Mouse (Mus musculus): ENCODE measurements at regions not wholly inside any gene's neighbourhood (a gene's known extent, or its start where the extent isn't known, plus 50 kb on each side); places are given as distances from the start of the nearest gene placed in this dataset.

GRCm38 (mm10) chrX:167115096-167115495 is 94.0 kb downstream of the Tmsb4x start:
- no peak overlapping the region for H3K9ac ChIP-seq
- ATAC-seq (replicated peaks; ENCODE audit: insufficient number of reproducible peaks, insufficient read depth, low FRiP score, low read depth), result no peak
- 69% methylated on average over 1 of the region's 1 CpGs for WGBS

GRCm38 (mm10) chrX:167111059-167111871 is 97.8 kb downstream of the Tmsb4x start:
- Histone ChIP-seq H3K27ac (no peak overlapping the region), H3K4me3 (no peak overlapping the region), H3K27me3 (no peaks in the 10 kb centered on the region), H3K4me1 (replicated peaks) (no peaks in the 10 kb centered on the region), H3K4me2 (no peak overlapping the region), H3K36me3 (no peaks in the 10 kb centered on the region), H3K9me3 (replicated peaks) (no peaks in the 10 kb centered on the region), H3K9ac (no peak overlapping the region)
- ATAC-seq (replicated peaks; ENCODE audit: insufficient number of reproducible peaks, insufficient read depth, low FRiP score, low read depth), result no peak
- 81% methylated on average over 7 of the region's 7 CpGs for WGBS

More at GRCm38 (mm10) chrX:167115096-167115495, 94.0 kb downstream of the Tmsb4x start:
- no peak overlapping the region for H3K27ac ChIP-seq
- H3K27me3 ChIP-seq, result no peaks in the 10 kb centered on the region
- no peaks in the 10 kb centered on the region for H3K9me3 ChIP-seq (replicated peaks)
- no peaks in the 10 kb centered on the region for H3K4me1 ChIP-seq (replicated peaks)
- no peak overlapping the region for H3K4me2 ChIP-seq
- H3K36me3 ChIP-seq, result no peaks in the 10 kb centered on the region
- no peak overlapping the region for H3K4me3 ChIP-seq

- no peak overlapping the region for H3K27ac ChIP-seq
- no peaks in the 10 kb centered on the region for H3K9me3 ChIP-seq (replicated peaks)
- no peaks in the 10 kb centered on the region for H3K36me3 ChIP-seq
- no peak overlapping the region for H3K9ac ChIP-seq
- H3K27me3 ChIP-seq, result no peaks in the 10 kb centered on the region
- 70% methylated on average over 6 of the region's 6 CpGs for WGBS
- H3K4me1 ChIP-seq (replicated peaks), result 0 out of 2 replicates have a peak, but pooled peaks cover 2% of the 10 kb centered on the region
- H3K4me2 ChIP-seq, result no peak overlapping the region
- no peak for ATAC-seq (replicated peaks; ENCODE audit: insufficient number of reproducible peaks, insufficient read depth, low FRiP score, low read depth)
- H3K4me3 ChIP-seq, result no peak overlapping the region
These were observed 100.8 kb downstream of the Tmsb4x start for GRCm38 (mm10) chrX:167108356-167108755.

GRCm38 (mm10) chrX:167107469-167107868 is 101.6 kb downstream of the Tmsb4x start:
- 69% methylated on average over 4 of the region's 4 CpGs for WGBS
- Histone ChIP-seq H3K9me3 (replicated peaks) (no peaks in the 10 kb centered on the region), H3K9ac (no peak overlapping the region), H3K4me1 (replicated peaks) (0 out of 2 replicates have a peak, but pooled peaks cover 2% of the 10 kb centered on the region), H3K27me3 (no peaks in the 10 kb centered on the region), H3K4me2 (no peak overlapping the region), H3K4me3 (no peak overlapping the region), H3K36me3 (no peaks in the 10 kb centered on the region), H3K27ac (no peak overlapping the region)
- ATAC-seq (replicated peaks; ENCODE audit: insufficient number of reproducible peaks, insufficient read depth, low FRiP score, low read depth), result no peak

GRCm38 (mm10) chrX:167105931-167106417 is 103.1 kb downstream of the Tmsb4x start:
- Histone ChIP-seq H3K36me3 (no peaks in the 10 kb centered on the region), H3K27me3 (no peaks in the 10 kb centered on the region), H3K4me3 (no peak overlapping the region), H3K9ac (no peak overlapping the region), H3K9me3 (replicated peaks) (no peaks in the 10 kb centered on the region), H3K4me2 (no peak overlapping the region), H3K4me1 (replicated peaks) (0 out of 2 replicates have a peak, but pooled peaks cover 2% of the 10 kb centered on the region), H3K27ac (no peak overlapping the region)
- ATAC-seq (replicated peaks; ENCODE audit: insufficient number of reproducible peaks, insufficient read depth, low FRiP score, low read depth), result no peak
- WGBS, result 68% methylated on average over 11 of the region's 11 CpGs

- Histone ChIP-seq H3K27ac (no peak overlapping the region), H3K4me2 (no peak overlapping the region), H3K4me1 (replicated peaks) (0 out of 2 replicates have a peak, but pooled peaks cover 2% of the 10 kb centered on the region), H3K27me3 (no peaks in the 10 kb centered on the region), H3K9ac (no peak overlapping the region), H3K9me3 (replicated peaks) (no peaks in the 10 kb centered on the region), H3K36me3 (no peaks in the 10 kb centered on the region), H3K4me3 (no peak overlapping the region)
- ATAC-seq (replicated peaks; ENCODE audit: insufficient number of reproducible peaks, insufficient read depth, low FRiP score, low read depth), result no peak
- 80% methylated on average over 4 of the region's 4 CpGs for WGBS
These were observed 103.8 kb downstream of the Tmsb4x start for GRCm38 (mm10) chrX:167105354-167105753.

- no peak for ATAC-seq (replicated peaks; ENCODE audit: insufficient number of reproducible peaks, insufficient read depth, low FRiP score, low read depth)
- Histone ChIP-seq H3K4me2 (no peak overlapping the region), H3K4me3 (no peak overlapping the region), H3K36me3 (no peaks in the 10 kb centered on the region), H3K27me3 (no peaks in the 10 kb centered on the region), H3K9me3 (replicated peaks) (no peaks in the 10 kb centered on the region), H3K9ac (no peak overlapping the region), H3K4me1 (replicated peaks) (0 out of 2 replicates have a peak, but pooled peaks cover 2% of the 10 kb centered on the region), H3K27ac (peak overlapping the region; percentile 63)
- 56% methylated on average over 4 of the region's 4 CpGs for WGBS
These were observed 104.9 kb downstream of the Tmsb4x start for GRCm38 (mm10) chrX:167104247-167104621.

- ATAC-seq (replicated peaks; ENCODE audit: insufficient number of reproducible peaks, insufficient read depth, low FRiP score, low read depth), result no peak
These were observed 105.4 kb downstream of the Tmsb4x start for GRCm38 (mm10) chrX:167103501-167104246.

GRCm38 (mm10) chrX:167101929-167102328 is 107.2 kb downstream of the Tmsb4x start:
- H3K27ac ChIP-seq, result no peak overlapping the region
- H3K9me3 ChIP-seq (replicated peaks), result no peaks in the 10 kb centered on the region
- ATAC-seq (replicated peaks; ENCODE audit: insufficient number of reproducible peaks, insufficient read depth, low FRiP score, low read depth), result no peak
- 0 out of 2 replicates have a peak, but pooled peaks cover 2% of the 10 kb centered on the region for H3K4me1 ChIP-seq (replicated peaks)
- H3K9ac ChIP-seq, result no peak overlapping the region
- H3K4me3 ChIP-seq, result no peak overlapping the region
- no peaks in the 10 kb centered on the region for H3K27me3 ChIP-seq
- 49% methylated on average over 2 of the region's 2 CpGs for WGBS
- no peak overlapping the region for H3K4me2 ChIP-seq
- no peaks in the 10 kb centered on the region for H3K36me3 ChIP-seq

More at GRCm38 (mm10) chrX:167103501-167104246, 105.4 kb downstream of the Tmsb4x start:
- peak overlapping the region; percentile 63 for H3K27ac ChIP-seq
- no peak overlapping the region for H3K9ac ChIP-seq
- no peaks in the 10 kb centered on the region for H3K27me3 ChIP-seq
- no peaks in the 10 kb centered on the region for H3K36me3 ChIP-seq
- H3K9me3 ChIP-seq (replicated peaks), result no peaks in the 10 kb centered on the region
- WGBS, result 50% methylated on average over 12 of the region's 12 CpGs
- H3K4me1 ChIP-seq (replicated peaks), result 0 out of 2 replicates have a peak, but pooled peaks cover 2% of the 10 kb centered on the region
- H3K4me2 ChIP-seq, result no peak overlapping the region
- no peak overlapping the region for H3K4me3 ChIP-seq

- Histone ChIP-seq H3K27ac (no peak overlapping the region), H3K4me1 (replicated peaks) (0 out of 2 replicates have a peak, but pooled peaks cover 2% of the 10 kb centered on the region), H3K9me3 (replicated peaks) (no peaks in the 10 kb centered on the region), H3K9ac (no peak overlapping the region), H3K27me3 (no peaks in the 10 kb centered on the region), H3K36me3 (no peaks in the 10 kb centered on the region), H3K4me2 (no peak overlapping the region), H3K4me3 (no peak overlapping the region)
- WGBS, result 37% methylated on average over 6 of the region's 6 CpGs
- no peak for ATAC-seq (replicated peaks; ENCODE audit: insufficient number of reproducible peaks, insufficient read depth, low FRiP score, low read depth)
These were observed 109.7 kb downstream of the Tmsb4x start for GRCm38 (mm10) chrX:167099411-167099810.

- no peaks in the 10 kb centered on the region for H3K4me1 ChIP-seq (replicated peaks)
- H3K36me3 ChIP-seq, result no peaks in the 10 kb centered on the region
- H3K27ac ChIP-seq, result no peak overlapping the region
- no peaks in the 10 kb centered on the region for H3K9me3 ChIP-seq (replicated peaks)
- no peak for ATAC-seq (replicated peaks; ENCODE audit: insufficient number of reproducible peaks, insufficient read depth, low FRiP score, low read depth)
- H3K4me2 ChIP-seq, result no peak overlapping the region
- H3K27me3 ChIP-seq, result no peaks in the 10 kb centered on the region
- H3K4me3 ChIP-seq, result no peak overlapping the region
- no peak overlapping the region for H3K9ac ChIP-seq
- 70% methylated on average over 3 of the region's 3 CpGs for WGBS
These were observed 110.2 kb downstream of the Tmsb4x start for GRCm38 (mm10) chrX:167098914-167099313.
